Mouse (Mus musculus): ENCODE data around the gene Hoxb8.

GRCm38 (mm10) chr11:96287411-96287810 is 5.7 kb downstream of the Hoxb8 start:
- TF ChIP-seq CTCF (IDR thresholded peaks at IDR 0.05; ENCODE audit: low read depth, low read length) = no peak
- no peak for TF ChIP-seq POLR2A (IDR thresholded peaks at IDR 0.05; ENCODE audit: insufficient read depth, low read length)
